8 mouse cellular contexts compared by ENCODE assay signal in the genomic region with DNA sequence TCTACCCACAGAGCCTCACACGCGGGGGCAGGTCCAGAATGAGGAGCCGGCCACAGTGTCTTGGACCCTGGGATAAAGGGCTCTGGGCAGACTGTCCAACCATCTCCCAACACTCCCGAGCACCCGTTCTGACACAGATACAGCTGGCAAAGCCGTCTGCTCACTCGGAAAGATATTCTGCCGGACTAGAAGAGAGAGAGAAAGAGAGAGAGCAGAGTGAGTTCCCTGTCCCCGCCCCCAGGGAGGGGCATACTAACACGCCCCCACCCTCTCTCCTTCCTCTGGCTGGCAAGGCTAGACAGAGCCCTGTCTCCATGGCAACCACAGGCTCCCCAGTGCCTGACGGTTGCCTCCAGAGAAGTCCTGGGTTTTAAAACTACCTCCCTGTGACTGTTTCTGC. TPM values are rescaled to one million over a fixed set of nuclear protein-coding genes. Genes with fewer than 3 reads are reported as not detected.
DNase-seq lines count a peak whose midpoint lies in the region; ATAC-seq and TF ChIP-seq lines count a peak whose summit lies in the region.

No protein-coding gene starts in this region.

- peak; percentile 79 for ATAC-seq in CD4-positive, CD25-positive, alpha-beta regulatory T cell, adult 4 months
- peak; percentile 86 for ATAC-seq in forebrain, embryonic 16.5 days
- ATAC-seq in liver, postnatal 0 days = peak; percentile 28; the same call in 1 of the 2 replicates
- ATAC-seq in neural tube, embryonic 12.5 days (ENCODE audit: low FRiP score, low read depth) = peak; percentile 59

- peak overlapping the region; percentile 50 for H3K4me2 ChIP-seq in forebrain, embryonic 16.5 days (ENCODE audit: low read length)
- H3K4me2 ChIP-seq in liver, postnatal 0 days (ENCODE audit: low read depth, low read length) = peak overlapping the region; percentile 59
- H3K4me2 ChIP-seq in neural tube, embryonic 12.5 days (replicated peaks) = peak overlapping the region; percentile 50

- H3K9me3 ChIP-seq in forebrain, embryonic 16.5 days (ENCODE audit: control insufficient read depth, low read length) = no peaks in the 10 kb centered on the region
- no peaks in the 10 kb centered on the region for H3K9me3 ChIP-seq in liver, postnatal 0 days (ENCODE audit: low read length)
- H3K9me3 ChIP-seq in neural tube, embryonic 12.5 days = no peaks in the 10 kb centered on the region

- peak overlapping the region; percentile 61 for H3K27ac ChIP-seq in forebrain, embryonic 16.5 days (ENCODE audit: low read length)
- no peak overlapping the region for H3K27ac ChIP-seq in liver, postnatal 0 days (ENCODE audit: low read depth)
- no peak overlapping the region for H3K27ac ChIP-seq in neural tube, embryonic 12.5 days
- peak overlapping the region; percentile 81 for H3K27ac ChIP-seq in testis, adult 2 months (ENCODE audit: control insufficient read depth, insufficient read depth, low read depth, low read length)

- TF ChIP-seq EP300 in liver, postnatal 0 days (IDR thresholded peaks at IDR 0.05; ENCODE audit: low read depth) = no peak

- H3K4me1 ChIP-seq in forebrain, embryonic 16.5 days (replicated peaks; ENCODE audit: control insufficient read depth, insufficient read depth, low read length) = peaks cover 34% of the 10 kb centered on the region
- peaks cover 12% of the 10 kb centered on the region for H3K4me1 ChIP-seq in liver, postnatal 0 days (ENCODE audit: insufficient read depth)
- H3K4me1 ChIP-seq in neural tube, embryonic 12.5 days = peaks cover 34% of the 10 kb centered on the region
- H3K4me1 ChIP-seq in testis, adult 2 months (ENCODE audit: control insufficient read depth, insufficient read depth, low read length) = peaks cover 17% of the 10 kb centered on the region

- TF ChIP-seq POLR2A in testis, adult 2 months (IDR thresholded peaks at IDR 0.05; ENCODE audit: control insufficient read depth, low read depth, low read length) = peak; percentile 4; the same call in 1 of the 2 replicates

- 2% methylated on average over 11 of the region's 11 CpGs for WGBS in forebrain, embryonic 16.5 days
- 1% methylated on average over 11 of the region's 11 CpGs for WGBS in liver, postnatal 0 days (ENCODE audit: insufficient replicate concordance)
- 4% methylated on average over 11 of the region's 11 CpGs for WGBS in neural tube, embryonic 12.5 days

- no peak for TF ChIP-seq CTCF in liver, postnatal 0 days (IDR thresholded peaks at IDR 0.05; ENCODE audit: low read depth)
- no peak; the same call in 1 of the 2 replicates for TF ChIP-seq CTCF in testis, adult 2 months (IDR thresholded peaks at IDR 0.05; ENCODE audit: control insufficient read depth, insufficient read depth, insufficient replicate concordance, low read depth, low read length)

- intact Hi-C loops in heart, postnatal 25 days (cut with DNase I) = no loop called here

- H3K36me3 ChIP-seq in forebrain, embryonic 16.5 days (ENCODE audit: control insufficient read depth, insufficient read depth) = no peaks in the 10 kb centered on the region
- H3K36me3 ChIP-seq in liver, postnatal 0 days (replicated peaks; ENCODE audit: insufficient read depth, low read length) = no peaks in the 10 kb centered on the region
- H3K36me3 ChIP-seq in neural tube, embryonic 12.5 days = no peaks in the 10 kb centered on the region
- no peaks in the 10 kb centered on the region for H3K36me3 ChIP-seq in testis, adult 2 months (ENCODE audit: control insufficient read depth, insufficient read depth, low read length)

- H3K9ac ChIP-seq in forebrain, embryonic 16.5 days (replicated peaks; ENCODE audit: low read depth, low read length) = peak overlapping the region; percentile 38
- no peak overlapping the region for H3K9ac ChIP-seq in liver, postnatal 0 days (replicated peaks)
- H3K9ac ChIP-seq in neural tube, embryonic 12.5 days = peak overlapping the region; percentile 23; the same call in 1 of the 2 replicates

- DNase-seq in c-Kit-positive CD71-positive TER-119-negative erythroid progenitor cells, embryonic 14.5 days (ENCODE audit: low read depth) = peak; percentile 56
- DNase-seq in heart, postnatal 25 days (ENCODE audit: low spot score) = peak; percentile 68
- peak; percentile 89 to 95 for DNase-seq in layer of hippocampus, adult 18-20 months (ENCODE audit: low spot score in 2 of 2)
- peak; percentile 66 for DNase-seq in liver, postnatal 0 days

- no peaks in the 10 kb centered on the region for H3K27me3 ChIP-seq in forebrain, embryonic 16.5 days (replicated peaks; ENCODE audit: control insufficient read depth, insufficient read depth, low read length)
- H3K27me3 ChIP-seq in liver, postnatal 0 days (ENCODE audit: insufficient read depth, low read length) = peaks cover 32% of the 10 kb centered on the region
- H3K27me3 ChIP-seq in neural tube, embryonic 12.5 days (replicated peaks) = peaks cover 8% of the 10 kb centered on the region
- no peaks in the 10 kb centered on the region for H3K27me3 ChIP-seq in testis, adult 2 months (ENCODE audit: control insufficient read depth, insufficient read depth, low read length)

- H3K4me3 ChIP-seq in forebrain, embryonic 16.5 days (replicated peaks; ENCODE audit: low read length) = peak overlapping the region; percentile 25
- no peak overlapping the region for H3K4me3 ChIP-seq in liver, postnatal 0 days (ENCODE audit: low read depth, low read length)
- H3K4me3 ChIP-seq in neural tube, embryonic 12.5 days = no peak overlapping the region
- peak overlapping the region; percentile 55 for H3K4me3 ChIP-seq in testis, adult 2 months (ENCODE audit: control insufficient read depth, low read depth, low read length)

RNA-seq across cellular contexts. Expression of a gene that starts 7.1 kb away (rescaled TPM):
- under 1 TPM in 1 of 2 experiments, not detected in 1; 0.62 TPM for polyA plus RNA-seq in CD4-positive, CD25-positive, alpha-beta regulatory T cell, adult 4 months (2017; shearing (Covaris generic))
- 2.1 and 2.9 TPM in 2 replicates for polyA plus RNA-seq in forebrain, embryonic 16.5 days (2015; fragmentation: Nextera tagmentation; extraction: Ambion mirVana)
- total RNA-seq in heart, postnatal 25 days (2021) = under 1 TPM; 0.26 to 0.70 TPM
- total RNA-seq in layer of hippocampus, adult 18-20 months (2021) = 1 to 10 TPM; 4.9 to 5.2 TPM
- not detected in 2 replicates for polyA plus RNA-seq in liver, postnatal 0 days (2015; fragmentation: Nextera tagmentation; extraction: Ambion mirVana)
- 2.0 and 2.6 TPM in 2 replicates for polyA plus RNA-seq in neural tube, embryonic 12.5 days (2016; fragmentation: Nextera tagmentation; extraction: Ambion mirVana)
- 905 and 964 TPM in 2 replicates for polyA plus RNA-seq in testis, adult 2 months (2012; rRNA removed)

RNA-seq across cellular contexts. Expression of a gene that starts 11.2 kb away (rescaled TPM):
- 10 to 100 TPM; 30.5 to 44.9 TPM for polyA plus RNA-seq in CD4-positive, CD25-positive, alpha-beta regulatory T cell, adult 4 months (2017; shearing (Covaris generic))
- polyA plus RNA-seq in forebrain, embryonic 16.5 days (2015; fragmentation: Nextera tagmentation; extraction: Ambion mirVana) = 120 and 121 TPM in 2 replicates
- 10 to 100 TPM; 30.6 to 31.1 TPM for total RNA-seq in heart, postnatal 25 days (2021)
- total RNA-seq in layer of hippocampus, adult 18-20 months (2021) = 10 to 100 TPM; 32.1 to 32.5 TPM
- polyA plus RNA-seq in liver, postnatal 0 days (2015; fragmentation: Nextera tagmentation; extraction: Ambion mirVana) = 27.8 and 30.2 TPM in 2 replicates
- polyA plus RNA-seq in neural tube, embryonic 12.5 days (2016; fragmentation: Nextera tagmentation; extraction: Ambion mirVana) = 111 and 119 TPM in 2 replicates
- polyA plus RNA-seq in testis, adult 2 months (2012; rRNA removed) = 49.5 and 53.9 TPM in 2 replicates

RNA-seq across cellular contexts. Expression of a gene that starts 33.8 kb away (rescaled TPM):
- 10 to 100 TPM; 33.1 to 65.6 TPM for polyA plus RNA-seq in CD4-positive, CD25-positive, alpha-beta regulatory T cell, adult 4 months (2017; shearing (Covaris generic))
- 41.2 and 47.2 TPM in 2 replicates for polyA plus RNA-seq in forebrain, embryonic 16.5 days (2015; fragmentation: Nextera tagmentation; extraction: Ambion mirVana)
- 1 to 10 TPM; 9.3 to 9.5 TPM for total RNA-seq in heart, postnatal 25 days (2021)
- total RNA-seq in layer of hippocampus, adult 18-20 months (2021) = 10 to 100 TPM; 40.2 to 43.3 TPM
- 16.7 and 16.9 TPM in 2 replicates for polyA plus RNA-seq in liver, postnatal 0 days (2015; fragmentation: Nextera tagmentation; extraction: Ambion mirVana)
- polyA plus RNA-seq in neural tube, embryonic 12.5 days (2016; fragmentation: Nextera tagmentation; extraction: Ambion mirVana) = 38.0 and 41.3 TPM in 2 replicates
- polyA plus RNA-seq in testis, adult 2 months (2012; rRNA removed) = 9.3 and 10.5 TPM in 2 replicates

RNA-seq across cellular contexts. Expression of a gene that starts 38.4 kb away (rescaled TPM):
- not detected for polyA plus RNA-seq in CD4-positive, CD25-positive, alpha-beta regulatory T cell, adult 4 months (2017; shearing (Covaris generic))
- 1.9 and 4.0 TPM in 2 replicates for polyA plus RNA-seq in forebrain, embryonic 16.5 days (2015; fragmentation: Nextera tagmentation; extraction: Ambion mirVana)
- total RNA-seq in heart, postnatal 25 days (2021) = 1 to 10 TPM in 1 of 2 experiments, under 1 TPM in 1; 0.61 to 1.9 TPM
- 1 to 10 TPM in 1 of 2 experiments, under 1 TPM in 1; 0.94 to 1.9 TPM for total RNA-seq in layer of hippocampus, adult 18-20 months (2021)
- polyA plus RNA-seq in liver, postnatal 0 days (2015; fragmentation: Nextera tagmentation; extraction: Ambion mirVana) = 0.07 and 0.17 TPM in 2 replicates
- polyA plus RNA-seq in neural tube, embryonic 12.5 days (2016; fragmentation: Nextera tagmentation; extraction: Ambion mirVana) = 9.8 and 11.3 TPM in 2 replicates
- polyA plus RNA-seq in testis, adult 2 months (2012; rRNA removed) = 1.0 and 1.5 TPM in 2 replicates

Comparison
In these comparisons a context has a peak if more than half of its experiments do, and no peak if none do; other contexts are left out.
1. ATAC-seq: peak in every context shown above with its lines; median percentile 86 in forebrain, embryonic 16.5 days; 79 in CD4-positive, CD25-positive, alpha-beta regulatory T cell, adult 4 months; 59 in neural tube, embryonic 12.5 days; 28 in liver, postnatal 0 days.
2. H3K27ac ChIP-seq: peak in forebrain, embryonic 16.5 days (single experiment) and testis, adult 2 months (single experiment); none in liver, postnatal 0 days (single experiment) and neural tube, embryonic 12.5 days (single experiment).
3. H3K4me3 ChIP-seq: peak in forebrain, embryonic 16.5 days (single experiment) and testis, adult 2 months (single experiment); none in liver, postnatal 0 days (single experiment) and neural tube, embryonic 12.5 days (single experiment).
4. RNA of a gene that starts 7.1 kb away (polyA plus RNA-seq): 905 to 964 TPM in testis, adult 2 months; 2.1 to 2.9 TPM in forebrain, embryonic 16.5 days, 2.0 to 2.6 TPM in neural tube, embryonic 12.5 days, 0.62 TPM in CD4-positive, CD25-positive, alpha-beta regulatory T cell, adult 4 months and not detected in liver, postnatal 0 days; every median in the first group is over 100 times any median in the second.
5. Peak in every context shown above with its lines, with median percentiles within 50 percentile points of each other: DNase-seq and H3K4me2 ChIP-seq.